Mouse (Mus musculus) CH12.LX (cell line): Measurements from ENCODE around the gene Arl15.

ENCODE experiments used
- CHD2 ChIP-seq: IDR thresholded peaks from 2 replicates; pipeline ENCODE4 v1.6.1; 2011; ENCODE audit warnings: low read length, improper control_type of control experiment
- CTCF ChIP-seq, 2 experiments: IDR thresholded peaks in 1 of 2; conservative IDR thresholded peaks in 1 of 2; 2 replicates each; pipeline ENCODE4 v1.5.1; 2011 to 2012; ENCODE audit warnings: low read depth in 2 of 2, low read length in 2 of 2, improper control_type of control experiment in 1 of 2, inconsistent platforms in 1 of 2, mild to moderate bottlenecking in 1 of 2, moderate library complexity in 1 of 2
- EP300 ChIP-seq: IDR thresholded peaks from 2 replicates; pipeline ENCODE4 v1.6.1; 2011; ENCODE audit warnings: low read length, improper control_type of control experiment
- JUND ChIP-seq: conservative IDR thresholded peaks from 2 replicates; pipeline ENCODE4 v1.6.1; 2011; ENCODE audit warnings: low read depth, low read length, improper control_type of control experiment
- MAFK ChIP-seq: IDR thresholded peaks from 2 replicates; pipeline ENCODE4 v1.6.1; 2011; ENCODE audit warnings: low read length, improper control_type of control experiment; ENCODE audit not compliant: insufficient replicate concordance
- MAX ChIP-seq: IDR thresholded peaks from 2 replicates; pipeline ENCODE4 v1.6.1; 2011; ENCODE audit warnings: low read length, improper control_type of control experiment
- NELFE ChIP-seq: IDR thresholded peaks from 2 replicates; pipeline ENCODE4 v1.6.1; 2011; ENCODE audit warnings: low read depth, low read length, improper control_type of control experiment
- POLR2A ChIP-seq: IDR thresholded peaks from 2 replicates; pipeline ENCODE4 v1.6.1; 2011; ENCODE audit warnings: low read depth, mild to moderate bottlenecking, improper control_type of control experiment, low read length
- POLR2AphosphoS2 ChIP-seq: IDR thresholded peaks from 2 replicates; pipeline ENCODE4 v1.6.1; 2011; ENCODE audit warnings: low read depth, low read length, improper control_type of control experiment
- ZC3H11A ChIP-seq: IDR thresholded peaks from 2 replicates; pipeline ENCODE4 v1.6.1; 2012; ENCODE audit warnings: low read depth, mild to moderate bottlenecking, inconsistent platforms, low read length, improper control_type of control experiment
- ZMIZ1 ChIP-seq: IDR thresholded peaks from 2 replicates; pipeline ENCODE4 v1.6.1; 2012; ENCODE audit warnings: low read depth, mild to moderate bottlenecking, inconsistent platforms, low read length, improper control_type of control experiment
- ZNF384 ChIP-seq: IDR thresholded peaks from 2 replicates; pipeline ENCODE4 v1.6.1; 2012; ENCODE audit warnings: low read depth, low read length, improper control_type of control experiment, inconsistent platforms

DNA sequence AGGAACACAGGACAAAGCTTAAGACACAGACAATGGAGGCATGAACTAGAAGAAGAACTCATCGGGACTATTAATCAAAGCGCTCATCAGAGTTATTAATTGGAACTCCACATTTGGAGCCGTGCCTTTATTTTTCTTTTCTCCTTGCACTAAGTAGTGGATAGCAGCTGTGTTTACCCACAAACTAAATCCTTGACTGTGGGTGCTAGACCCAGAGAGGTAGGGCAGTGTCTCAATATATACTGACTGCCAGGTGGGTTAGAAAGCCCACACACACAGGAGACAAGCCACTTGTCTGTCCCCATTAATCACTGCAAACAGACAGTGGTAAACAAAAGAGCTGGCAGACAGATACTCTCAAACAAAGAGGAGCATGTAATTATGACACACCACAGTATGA is 147.6 kb downstream of the Arl15 start:
- TF ChIP-seq POLR2AphosphoS2 (no peak), EP300 (no peak), ZMIZ1 (no peak), JUND (no peak), CHD2 (no peak), NELFE (no peak), POLR2A (no peak), MAFK (no peak), ZC3H11A (no peak), MAX (no peak), CTCF (conservative IDR thresholded peaks at IDR 0.05 in 1 of 2, IDR thresholded peaks at IDR 0.05 in 1 of 2; ENCODE audit: low read depth in 2 of 2, low read length in 2 of 2) (no peak), ZNF384 (no peak)
